Mouse (Mus musculus) midbrain, embryonic 10.5 days (tissue): ENCODE data around the gene Pim1. TPM values are rescaled to one million over a fixed set of nuclear protein-coding genes. Genes with fewer than 3 reads are reported as not detected.
A peak's percentile ranks its signal among the peaks of the same experiment; 100 is the strongest.
"Not testable (repeated sequence)": the region's sequence is repeated elsewhere in the genome, so short reads cannot be mapped to it uniquely, and the experiment has no call there.

ENCODE experiments used
- DNase-seq: peaks from one replicate; pipeline ENCODE4 v3.0.0-alpha.2; 2017; ENCODE audit warnings: low spot score
- H3K27ac ChIP-seq: fragments of 300-500 bp; sonication (generic); replicated peaks from 2 replicates; pipeline ENCODE4 v1.5.1; 2016; ENCODE audit warnings: mild to moderate bottlenecking
- H3K27me3 ChIP-seq: fragments of 300-500 bp; sonication (generic); 2 replicates; pipeline ENCODE4 v1.6.1; 2016; ENCODE audit warnings: low read depth, mild to moderate bottlenecking; ENCODE audit not compliant: poor library complexity, severe bottlenecking
- H3K36me3 ChIP-seq: fragments of 300-500 bp; sonication (generic); 2 replicates; pipeline ENCODE4 v1.6.1; 2016; ENCODE audit warnings: mild to moderate bottlenecking, moderate library complexity
- H3K4me1 ChIP-seq: fragments of 300-500 bp; sonication (generic); 2 replicates; pipeline ENCODE4 v1.6.1; 2016
- H3K4me3 ChIP-seq: fragments of 300-500 bp; sonication (generic); 2 replicates; pipeline ENCODE4 v1.5.1; 2016; ENCODE audit warnings: mild to moderate bottlenecking, moderate library complexity
- H3K9me3 ChIP-seq: fragments of 300-500 bp; sonication (generic); replicated peaks from 2 replicates; pipeline ENCODE4 v1.6.1; 2016; ENCODE audit warnings: mild to moderate bottlenecking
- WGBS: fragments of 180-500 bp; shearing (Covaris S2); methylation state at CpG from one replicate; pipeline ENCODE4 v1.1.7; 2016; 5-methylcytosine and 5-hydroxymethylcytosine counted together
- polyA plus RNA-seq: library from polyadenylated mRNA; unstranded; fragments of >200 nt; fragmentation: Nextera tagmentation; extraction: Ambion mirVana; gene quantifications from 2 replicates; pipeline ENCODE4 v1.2.1, GENCODE M21; 2016

The Pim1 gene
- polyA plus RNA-seq, result 27.2 and 33.8 TPM in 2 replicates

DNA sequence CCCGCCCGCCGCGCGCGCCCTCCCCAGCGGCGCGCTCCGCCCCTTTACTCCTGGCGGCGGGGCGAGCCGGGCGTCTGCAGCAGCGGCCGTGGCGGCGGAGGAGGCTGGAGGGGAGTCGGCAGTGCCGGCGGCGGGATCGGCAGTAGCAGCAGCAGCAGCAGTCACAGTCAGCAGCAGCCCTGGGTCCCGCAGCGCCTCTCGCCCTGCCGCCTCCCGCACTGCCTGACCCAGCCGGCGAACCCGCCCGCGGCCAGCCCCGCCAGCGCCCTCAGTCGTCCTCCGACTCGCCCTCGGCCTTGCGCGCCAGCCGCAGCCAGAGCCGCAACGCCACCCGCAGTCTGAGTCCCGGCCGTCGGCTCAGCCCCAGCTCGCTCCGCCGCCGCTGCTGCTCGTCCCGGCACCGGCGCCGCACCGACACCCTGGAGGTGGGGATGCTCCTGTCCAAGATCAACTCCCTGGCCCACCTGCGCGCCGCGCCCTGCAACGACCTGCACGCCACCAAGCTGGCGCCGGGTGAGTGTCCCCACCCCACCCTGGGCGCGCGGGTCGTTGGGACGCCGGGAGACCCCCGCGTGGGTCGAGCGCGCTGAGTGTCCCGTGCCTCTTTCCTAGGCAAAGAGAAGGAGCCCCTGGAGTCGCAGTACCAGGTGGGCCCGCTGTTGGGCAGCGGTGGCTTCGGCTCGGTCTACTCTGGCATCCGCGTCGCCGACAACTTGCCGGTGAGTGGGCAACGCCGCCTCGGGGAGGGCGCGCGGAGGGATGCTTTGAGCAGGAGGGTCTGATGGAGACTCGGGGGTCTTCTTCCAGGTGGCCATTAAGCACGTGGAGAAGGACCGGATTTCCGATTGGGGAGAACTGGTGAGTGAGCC, at the start of gene Pim1:
Gene Pim1 (plus strand): TSS at position 41 of the 869 bp plus-strand sequence.
- H3K4me3 ChIP-seq, result peak within 1 kb of the TSS; percentile 80
- H3K27ac ChIP-seq, result peak within 1 kb of the TSS; percentile 98
- no peaks in the 10 kb centered on the region for H3K9me3 ChIP-seq
- no peaks in the 10 kb centered on the region for H3K27me3 ChIP-seq
- H3K36me3 ChIP-seq, result peaks cover 21% of the 10 kb centered on the region
- DNase-seq, result no peak
- H3K4me1 ChIP-seq, result peaks cover 60% of the 10 kb centered on the region
- under 1% methylated on average over 90 of the region's 99 CpGs for whole genome bisulfite sequencing

- no peaks in the 10 kb centered on the region for H3K36me3 ChIP-seq
- no peak for DNase-seq
- H3K9me3 ChIP-seq, result no peaks in the 10 kb centered on the region
- H3K4me1 ChIP-seq, result peaks cover 61% of the 10 kb centered on the region
- H3K4me3 ChIP-seq, result no peak overlapping the region
- whole genome bisulfite sequencing, result 79% methylated on average over 4 of the region's 4 CpGs
- peaks cover 6% of the 10 kb centered on the region for H3K27me3 ChIP-seq
- peak overlapping the region; percentile 57 for H3K27ac ChIP-seq
These were observed 49.0 kb upstream of the Pim1 start for GRCm38 (mm10) chr17:29441562-29441961.

- H3K9me3 ChIP-seq, result no peaks in the 10 kb centered on the region
These were observed 48.4 kb upstream of the Pim1 start for GRCm38 (mm10) chr17:29442131-29442557.

GRCm38 (mm10) chr17:29443724-29444123, 46.8 kb upstream of the Pim1 start:
- 0 out of 2 replicates have a peak overlapping the region, but pooled peaks have one; percentile 18 for H3K27ac ChIP-seq
- no peaks in the 10 kb centered on the region for H3K9me3 ChIP-seq
- H3K4me1 ChIP-seq, result peaks cover 54% of the 10 kb centered on the region
- no peak overlapping the region for H3K4me3 ChIP-seq
- 84% methylated on average over 4 of the region's 4 CpGs for WGBS
- DNase-seq, result no peak
- H3K36me3 ChIP-seq, result no peaks in the 10 kb centered on the region
- peaks cover 6% of the 10 kb centered on the region for H3K27me3 ChIP-seq

More at GRCm38 (mm10) chr17:29442131-29442557, 48.4 kb upstream of the Pim1 start:
- peak overlapping the region; percentile 57 for H3K27ac ChIP-seq
- H3K4me3 ChIP-seq, result no peak overlapping the region
- WGBS, result 64% methylated on average over 7 of the region's 7 CpGs
- DNase-seq, result no peak
- H3K27me3 ChIP-seq, result peaks cover 6% of the 10 kb centered on the region
- no peaks in the 10 kb centered on the region for H3K36me3 ChIP-seq
- H3K4me1 ChIP-seq, result peaks cover 56% of the 10 kb centered on the region

DNA sequence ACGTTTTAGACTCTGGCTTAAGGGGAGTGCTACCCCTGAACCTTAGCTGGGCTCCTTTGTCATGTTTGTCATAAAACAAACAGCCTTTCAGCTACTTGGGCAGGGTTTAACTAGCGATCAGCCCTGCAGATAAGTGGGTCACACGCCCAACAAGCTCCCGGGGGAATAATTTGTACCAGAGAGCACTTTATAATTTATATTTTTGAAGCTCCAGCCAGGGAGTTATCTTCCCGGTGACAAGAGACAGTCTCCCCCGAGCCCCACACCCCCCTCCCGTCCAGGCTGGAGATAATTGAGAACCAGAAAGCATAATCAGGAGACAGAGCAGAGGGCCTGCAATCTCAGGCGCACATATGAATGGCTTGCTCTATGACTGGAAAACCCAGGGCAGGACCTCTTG, 45.5 kb upstream of the Pim1 start:
- WGBS, result 42% methylated on average over 8 of the region's 8 CpGs
- H3K4me3 ChIP-seq, result no peak overlapping the region
- peaks cover 55% of the 10 kb centered on the region for H3K4me1 ChIP-seq
- H3K9me3 ChIP-seq, result no peaks in the 10 kb centered on the region
- DNase-seq, result no peak
- H3K27me3 ChIP-seq, result peaks cover 6% of the 10 kb centered on the region
- no peaks in the 10 kb centered on the region for H3K36me3 ChIP-seq
- peak overlapping the region; percentile 72 for H3K27ac ChIP-seq

GRCm38 (mm10) chr17:29447323-29447722, 43.2 kb upstream of the Pim1 start:
- no peaks in the 10 kb centered on the region; the same call in 1 of the 2 replicates for H3K27me3 ChIP-seq
- 46% methylated on average over 3 of the region's 3 CpGs for WGBS
- H3K9me3 ChIP-seq, result peaks cover 5% of the 10 kb centered on the region; the same call in 1 of the 2 replicates
- no peaks in the 10 kb centered on the region for H3K36me3 ChIP-seq
- H3K27ac ChIP-seq, result peak overlapping the region; percentile 55; the same call in 1 of the 2 replicates
- H3K4me1 ChIP-seq, result peaks cover 57% of the 10 kb centered on the region
- DNase-seq, result no peak
- H3K4me3 ChIP-seq, result no peak overlapping the region

- no peaks in the 10 kb centered on the region for H3K36me3 ChIP-seq
- H3K27ac ChIP-seq, result peak overlapping the region; percentile 55
- H3K27me3 ChIP-seq, result no peaks in the 10 kb centered on the region
- peaks cover 8% of the 10 kb centered on the region; the same call in 1 of the 2 replicates for H3K9me3 ChIP-seq
- no peak overlapping the region for H3K4me3 ChIP-seq
- H3K4me1 ChIP-seq, result peaks cover 57% of the 10 kb centered on the region
- DNase-seq, result no peak
- WGBS, result 59% methylated on average over 8 of the region's 8 CpGs
These were observed 42.5 kb upstream of the Pim1 start for GRCm38 (mm10) chr17:29448055-29448454.

DNA sequence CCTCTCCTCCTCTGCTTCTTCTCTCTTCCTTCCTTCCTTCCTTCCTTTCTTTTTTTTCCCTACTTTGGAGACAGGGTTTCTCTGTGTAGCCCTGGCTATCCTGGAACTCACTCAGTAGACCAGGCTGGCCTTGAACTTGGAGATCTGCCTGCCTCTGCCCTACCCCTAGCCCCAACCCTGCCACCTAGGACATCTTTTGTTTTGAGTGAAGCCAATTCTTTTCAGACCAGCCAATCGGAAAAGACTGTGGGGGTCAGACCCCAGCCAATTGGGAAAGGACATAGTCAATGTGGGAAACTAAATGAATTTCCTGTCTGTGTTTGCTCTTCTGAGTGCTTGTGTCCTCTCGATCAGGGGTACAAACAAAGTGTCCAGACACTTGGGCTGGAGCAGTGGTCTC, 42.0 kb upstream of the Pim1 start:
- Histone ChIP-seq H3K27ac (peak overlapping the region; percentile 55; the same call in 1 of the 2 replicates), H3K9me3 (peaks cover 9% of the 10 kb centered on the region; the same call in 1 of the 2 replicates), H3K4me3 (no peak overlapping the region), H3K4me1 (peaks cover 57% of the 10 kb centered on the region), H3K27me3 (no peaks in the 10 kb centered on the region), H3K36me3 (no peaks in the 10 kb centered on the region)
- no peak for DNase-seq
- WGBS, result 75% methylated on average over 2 of the region's 2 CpGs

GRCm38 (mm10) chr17:29450899-29451840, 39.4 kb upstream of the Pim1 start:
- under 1% methylated on average over 34 of the region's 34 CpGs for WGBS
- Histone ChIP-seq H3K27ac (peak overlapping the region; percentile 87), H3K9me3 (peaks cover 13% of the 10 kb centered on the region; the same call in 1 of the 2 replicates), H3K27me3 (no peaks in the 10 kb centered on the region), H3K4me1 (peaks cover 46% of the 10 kb centered on the region), H3K36me3 (no peaks in the 10 kb centered on the region), H3K4me3 (peak overlapping the region; percentile 42)
- peak; percentile 92 for DNase-seq

DNA sequence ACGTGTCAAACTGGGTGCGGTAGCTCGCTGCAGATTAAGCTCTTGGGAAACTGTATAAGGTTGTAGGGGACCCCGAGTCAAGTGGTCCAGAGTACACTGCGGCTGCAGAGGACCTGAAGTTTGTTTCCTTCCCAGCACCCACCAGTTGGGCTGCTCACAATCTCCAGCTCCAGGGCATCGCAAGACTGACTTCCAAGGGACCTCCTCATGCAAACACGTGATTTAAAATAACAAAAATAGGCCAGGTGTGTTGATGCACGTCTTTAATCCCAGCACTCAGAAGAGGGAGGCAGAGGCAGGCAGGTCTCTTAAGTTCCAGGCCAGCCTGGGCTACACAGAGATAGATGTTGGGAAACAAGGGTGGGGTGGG, 38.7 kb upstream of the Pim1 start:
- H3K36me3 ChIP-seq, result no peaks in the 10 kb centered on the region
- peaks cover 48% of the 10 kb centered on the region for H3K4me1 ChIP-seq
- 25% methylated on average over 8 of the region's 8 CpGs for WGBS
- H3K4me3 ChIP-seq, result peak overlapping the region; percentile 42; the same call in 1 of the 2 replicates
- DNase-seq, result no peak
- peaks cover 13% of the 10 kb centered on the region; the same call in 1 of the 2 replicates for H3K9me3 ChIP-seq
- H3K27ac ChIP-seq, result peak overlapping the region; percentile 87
- H3K27me3 ChIP-seq, result no peaks in the 10 kb centered on the region

DNA sequence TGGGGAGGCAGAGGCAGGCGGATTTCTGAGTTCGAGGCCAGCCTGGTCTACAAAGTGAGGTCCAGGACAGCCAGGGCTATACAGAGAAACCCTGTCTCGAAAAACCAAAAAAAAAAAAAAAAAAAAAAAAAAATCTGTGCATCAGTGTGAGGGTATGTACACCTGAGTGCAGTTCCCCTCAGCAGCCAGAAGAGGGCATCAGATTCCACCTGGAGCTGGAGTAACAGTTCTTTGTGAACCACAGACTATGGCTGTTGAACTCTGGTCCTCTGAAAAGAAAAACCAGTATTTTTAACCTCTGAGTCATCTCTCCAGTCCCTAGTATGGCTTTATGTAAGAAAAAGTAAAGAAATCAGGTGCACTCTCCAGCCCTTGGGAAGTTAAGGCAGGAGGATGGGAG, 36.4 kb upstream of the Pim1 start:
- not testable (repeated sequence) for DNase-seq, H3K4me3 ChIP-seq, H3K27ac ChIP-seq, H3K36me3 ChIP-seq, H3K27me3 ChIP-seq
- H3K9me3 ChIP-seq, result peaks cover 13% of the 10 kb centered on the region; the same call in 1 of the 2 replicates
- WGBS, result 92% methylated on average over 3 of the region's 3 CpGs
- peaks cover 53% of the 10 kb centered on the region for H3K4me1 ChIP-seq

- no peaks in the 10 kb centered on the region; the same call in 1 of the 2 replicates for H3K27me3 ChIP-seq
- no peaks in the 10 kb centered on the region for H3K36me3 ChIP-seq
- peaks cover 54% of the 10 kb centered on the region for H3K4me1 ChIP-seq
- 91% methylated on average over 9 of the region's 9 CpGs for WGBS
- H3K9me3 ChIP-seq, result peaks cover 13% of the 10 kb centered on the region; the same call in 1 of the 2 replicates
- H3K4me3 ChIP-seq, result no peak overlapping the region
- H3K27ac ChIP-seq, result no peak overlapping the region
- DNase-seq, result no peak
These were observed 35.0 kb upstream of the Pim1 start for GRCm38 (mm10) chr17:29455411-29456120.
